Mouse (Mus musculus): Measurements from ENCODE around the gene Ltc4s.
A peak's percentile ranks its signal among the peaks of the same experiment; 100 is the strongest.

Gene Ltc4s

GRCm38 (mm10) chr11:50245269-50245668 is 6.9 kb upstream of the Ltc4s start:
- DNase-seq, result no peak

GRCm38 (mm10) chr11:50243926-50244325 is 5.5 kb upstream of the Ltc4s start:
- DNase-seq, result no peak

GRCm38 (mm10) chr11:50240235-50240911 is 2.0 kb upstream of the Ltc4s start:
- no peak for DNase-seq

GRCm38 (mm10) chr11:50238821-50239791 is 690 bp upstream of the Ltc4s start:
- no peak for DNase-seq

GRCm38 (mm10) chr11:50236937-50237835 is 1.2 kb downstream of the Ltc4s start:
- DNase-seq, result no peak

- peak; percentile 87 to 91 for DNase-seq
Observed at GRCm38 (mm10) chr11:50236540-50236936, 1.9 kb downstream of the Ltc4s start.

GRCm38 (mm10) chr11:50234606-50235005 is 3.8 kb downstream of the Ltc4s start:
- DNase-seq, result no peak

GRCm38 (mm10) chr11:50233993-50234392 is 4.4 kb downstream of the Ltc4s start:
- DNase-seq, result no peak

GRCm38 (mm10) chr11:50233022-50233421 is 5.4 kb downstream of the Ltc4s start:
- DNase-seq, result no peak

GRCm38 (mm10) chr11:50231411-50231810 is 7.0 kb downstream of the Ltc4s start:
- peak in 1 of 2 experiments; percentile 58 for DNase-seq

- no peak for DNase-seq
Observed at GRCm38 (mm10) chr11:50230481-50231304, 7.7 kb downstream of the Ltc4s start.

GRCm38 (mm10) chr11:50229252-50229910 is 9.0 kb downstream of the Ltc4s start:
- DNase-seq, result no peak

- no peak for DNase-seq
Observed at GRCm38 (mm10) chr11:50228772-50229171, 9.6 kb downstream of the Ltc4s start.

- DNase-seq, result no peak
Observed at GRCm38 (mm10) chr11:50227736-50228135, 10.7 kb downstream of the Ltc4s start.

- DNase-seq, result no peak
Observed at GRCm38 (mm10) chr11:50227226-50227625, 11.2 kb downstream of the Ltc4s start.

GRCm38 (mm10) chr11:50226406-50226805 is 12.0 kb downstream of the Ltc4s start:
- DNase-seq, result no peak

- DNase-seq, result no peak
Observed at GRCm38 (mm10) chr11:50225611-50226378, 12.6 kb downstream of the Ltc4s start.

GRCm38 (mm10) chr11:50224671-50225530 is 13.5 kb downstream of the Ltc4s start:
- peak; percentile 55 to 75 for DNase-seq

All from spleen, adult 18-20 months (tissue).